18 mouse cellular contexts compared by ENCODE assay signal in the genomic region with DNA sequence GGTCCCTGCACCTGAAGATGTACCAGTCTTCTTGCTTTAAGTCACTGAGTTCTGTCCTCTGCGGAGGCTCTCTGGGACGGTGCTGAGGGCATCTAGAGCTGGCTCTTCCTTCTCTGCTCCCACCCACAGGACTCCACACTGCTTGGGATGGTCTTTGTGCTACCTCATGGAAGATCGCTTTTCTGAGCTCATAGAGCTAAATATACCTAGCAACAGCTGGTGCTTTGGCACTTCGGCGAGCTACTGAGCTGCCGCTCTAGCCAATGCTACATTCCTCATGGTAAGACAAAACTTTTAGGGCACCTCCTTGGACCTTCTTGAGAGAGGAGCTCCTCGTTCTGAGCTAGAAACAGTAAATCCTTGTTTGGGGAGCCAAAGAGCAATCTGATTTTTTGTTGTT. TPM values are rescaled to one million over a fixed set of nuclear protein-coding genes. Genes with fewer than 3 reads are reported as not detected.
DNase-seq lines count a peak whose midpoint lies in the region; ATAC-seq lines count a peak whose summit lies in the region.
"Had no signal": no experiment of that assay in that cellular context is flagged by ENCODE, and none has a peak within 500 bp of the region (broad histone marks: within the 10 kb centered on the region; RNA-seq: fewer than 3 reads in every experiment).

No protein-coding gene starts in this region.

- peak; percentile 28 to 33 for DNase-seq in heart, adult 18-20 months
- DNase-seq in lung, postnatal 10 days, result peak; percentile 10
- DNase-seq in lung, postnatal 25 days (ENCODE audit: low spot score), result no peak
- peak; percentile 32 to 71 for DNase-seq in gastrocnemius, adult 8-10 months (ENCODE audit: low spot score in 2 of 2)
- DNase-seq in gastrocnemius, postnatal 25 days, result peak; percentile 59
- no peak for DNase-seq in layer of hippocampus, adult 8-10 months (ENCODE audit: low spot score in 2 of 2)
- DNase-seq: kidney, adult 8-10 months; kidney, postnatal 25 days; spleen, adult 18-20 months; thymus, postnatal 36 days had no signal

- H3K4me1 ChIP-seq in heart, embryonic 11.5 days (ENCODE audit: control insufficient read depth, insufficient read depth, low read length), result no peaks in the 10 kb centered on the region
- H3K4me1 ChIP-seq: forebrain, embryonic 12.5 days; hindbrain, embryonic 12.5 days; limb, embryonic 15.5 days; midbrain, embryonic 15.5 days; neural tube, embryonic 15.5 days had no signal

- H3K36me3 ChIP-seq in heart, embryonic 11.5 days (ENCODE audit: control insufficient read depth, insufficient read depth, low read length), result no peaks in the 10 kb centered on the region
- H3K36me3 ChIP-seq: forebrain, embryonic 12.5 days; hindbrain, embryonic 12.5 days; limb, embryonic 15.5 days; liver, embryonic 15.5 days; midbrain, embryonic 15.5 days; neural tube, embryonic 15.5 days had no signal

- no peak overlapping the region for H3K27ac ChIP-seq in heart, embryonic 11.5 days (ENCODE audit: low read depth, low read length)
- H3K27ac ChIP-seq: forebrain, embryonic 12.5 days; hindbrain, embryonic 12.5 days; limb, embryonic 15.5 days; liver, embryonic 15.5 days; midbrain, embryonic 15.5 days; neural tube, embryonic 15.5 days had no signal

- H3K27me3 ChIP-seq in heart, embryonic 11.5 days (ENCODE audit: control insufficient read depth, insufficient read depth, low read length), result no peaks in the 10 kb centered on the region
- H3K27me3 ChIP-seq: forebrain, embryonic 12.5 days; hindbrain, embryonic 12.5 days; limb, embryonic 15.5 days; liver, embryonic 15.5 days; midbrain, embryonic 15.5 days; neural tube, embryonic 15.5 days had no signal

- H3K9ac ChIP-seq in heart, embryonic 11.5 days (ENCODE audit: low read depth, low read length), result no peak overlapping the region
- H3K9ac ChIP-seq: forebrain, embryonic 12.5 days; hindbrain, embryonic 12.5 days; limb, embryonic 15.5 days; liver, embryonic 15.5 days; midbrain, embryonic 15.5 days; neural tube, embryonic 15.5 days had no signal

- H3K4me2 ChIP-seq in heart, embryonic 11.5 days, result no peak overlapping the region
- H3K4me2 ChIP-seq: forebrain, embryonic 12.5 days; hindbrain, embryonic 12.5 days; limb, embryonic 15.5 days; liver, embryonic 15.5 days; midbrain, embryonic 15.5 days; neural tube, embryonic 15.5 days had no signal

- no peak overlapping the region for H3K4me3 ChIP-seq in heart, embryonic 11.5 days (ENCODE audit: low read depth, low read length)
- H3K4me3 ChIP-seq: forebrain, embryonic 12.5 days; hindbrain, embryonic 12.5 days; limb, embryonic 15.5 days; liver, embryonic 15.5 days; midbrain, embryonic 15.5 days; neural tube, embryonic 15.5 days had no signal

- no peak for ATAC-seq in heart, embryonic 11.5 days (replicated peaks; ENCODE audit: insufficient number of reproducible peaks, low FRiP score, low TSS enrichment)
- ATAC-seq: inflammation-experienced regulatory T-cells, adult 6 months; midbrain, embryonic 15.5 days had no signal

- no peaks in the 10 kb centered on the region for H3K9me3 ChIP-seq in heart, embryonic 11.5 days (replicated peaks; ENCODE audit: control insufficient read depth, low read length)
- H3K9me3 ChIP-seq: forebrain, embryonic 12.5 days; hindbrain, embryonic 12.5 days; limb, embryonic 15.5 days; liver, embryonic 15.5 days; midbrain, embryonic 15.5 days; neural tube, embryonic 15.5 days had no signal

- 84% methylated on average over 7 of the region's 7 CpGs for WGBS in heart, embryonic 11.5 days (ENCODE audit: insufficient replicate concordance)

RNA-seq across cellular contexts. Expression of gene Rrm1, which starts 58.3 kb away (rescaled TPM):
- 10 to 100 TPM in 1 of 2 experiments, 1 to 10 TPM in 1; 9.5 to 10.1 TPM for total RNA-seq in heart, adult 18-20 months (2021)
- 160 and 162 TPM in 2 replicates for polyA plus RNA-seq in heart, embryonic 11.5 days (2014; fragmentation: Nextera tagmentation; extraction: Ambion mirVana)
- total RNA-seq in gastrocnemius, adult 8-10 months (2022), result 10 to 100 TPM; 16.9 to 19.9 (median 17.9) TPM
- 10 to 100 TPM; 12.1 to 12.6 TPM for total RNA-seq in gastrocnemius, postnatal 25 days (2021)
- 10 to 100 TPM; 10.7 to 12.0 (median 11.5) TPM for total RNA-seq in layer of hippocampus, adult 8-10 months (2022)

Comparison
In these comparisons a context has a peak if more than half of its experiments do, and no peak if none do; other contexts are left out.
1. DNase-seq: peak in heart, adult 18-20 months (2 of 2), lung, postnatal 10 days (single experiment), gastrocnemius, adult 8-10 months (2 of 2) and gastrocnemius, postnatal 25 days (single experiment); none in lung, postnatal 25 days (single experiment) and layer of hippocampus, adult 8-10 months (0 of 2).